Mouse (Mus musculus): ENCODE data around the gene Mtch1. TPM values are rescaled to one million over a fixed set of nuclear protein-coding genes. Genes with fewer than 3 reads are reported as not detected.
A peak's percentile ranks its signal among the peaks of the same experiment; 100 is the strongest.

Gene Mtch1
- total RNA-seq, 2 experiments from 2014 or later = 587 to 618 TPM

DNA sequence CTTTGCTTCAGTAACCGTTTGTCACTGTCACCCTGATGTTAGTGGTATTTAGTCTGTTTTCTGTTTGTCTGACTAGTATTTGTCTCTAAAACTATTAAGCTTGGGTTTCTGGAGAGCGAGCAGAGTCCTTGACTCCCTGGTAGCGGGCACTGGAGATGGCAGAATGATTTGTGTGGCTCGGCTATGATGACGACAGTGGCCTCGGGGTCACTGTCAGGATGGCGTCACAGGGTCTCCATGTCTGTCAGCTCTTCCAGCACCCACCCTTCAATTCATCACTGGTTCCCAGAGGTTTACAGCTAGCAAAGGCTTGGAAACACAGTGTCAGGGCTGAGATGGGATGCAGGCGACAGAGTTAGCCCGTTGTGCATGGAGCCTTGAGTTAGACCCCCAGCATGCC lies 36.2 kb upstream of the Mtch1 start:
- no peak for TF ChIP-seq CTCF (conservative IDR thresholded peaks at IDR 0.05)
- Histone ChIP-seq H3K27ac (no peak overlapping the region), H3K4me3 (no peak overlapping the region)
- no peak for DNase-seq (ENCODE audit: low spot score in 2 of 2)

DNA sequence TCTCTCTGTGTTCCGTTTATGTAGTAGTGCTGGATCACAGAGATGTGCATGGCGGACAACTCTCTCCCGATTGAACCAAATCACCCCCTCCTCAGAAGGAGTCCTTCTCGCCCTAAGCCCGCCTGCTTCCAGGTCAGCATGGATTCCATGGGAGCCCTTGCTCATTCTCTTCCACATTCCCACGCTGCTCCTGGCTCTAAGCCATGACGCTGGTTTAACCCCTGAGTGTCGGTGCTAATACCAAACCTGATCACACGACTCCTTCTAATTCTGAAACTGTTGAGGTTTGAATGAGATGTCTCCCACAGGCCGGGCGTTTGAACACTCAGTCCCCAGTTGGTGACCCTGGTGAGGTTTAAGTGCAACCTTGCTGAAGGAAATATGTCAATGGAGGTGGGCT lies 34.7 kb upstream of the Mtch1 start:
- Histone ChIP-seq H3K27ac (no peak overlapping the region), H3K4me3 (no peak overlapping the region)
- DNase-seq (ENCODE audit: low spot score in 2 of 2) = no peak
- no peak for TF ChIP-seq CTCF (conservative IDR thresholded peaks at IDR 0.05)

DNA sequence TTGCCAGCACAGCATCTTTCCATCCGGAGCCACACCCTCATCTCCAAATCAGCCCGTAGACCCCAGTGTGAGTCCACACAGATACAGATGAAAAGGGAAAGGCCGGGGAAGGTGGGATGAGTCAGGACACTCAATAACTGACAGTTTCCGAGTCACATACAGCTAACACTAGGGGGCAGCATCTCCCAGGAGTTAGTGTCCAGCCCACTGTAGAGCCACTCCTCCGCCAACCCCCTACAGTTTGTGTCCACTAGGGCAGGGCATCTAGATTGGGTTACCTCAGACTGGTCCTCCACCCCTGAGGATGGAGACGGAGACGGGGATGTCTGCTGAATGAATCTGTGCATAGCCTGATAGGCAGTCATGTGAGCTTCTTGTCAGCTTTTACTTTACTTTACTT lies 33.7 kb upstream of the Mtch1 start:
- H3K27ac ChIP-seq = no peak overlapping the region
- no peak overlapping the region for H3K4me3 ChIP-seq
- DNase-seq (ENCODE audit: low spot score in 2 of 2) = peak in 1 of 2 experiments; percentile 62
- peak; percentile 82 for TF ChIP-seq CTCF (conservative IDR thresholded peaks at IDR 0.05)

DNA sequence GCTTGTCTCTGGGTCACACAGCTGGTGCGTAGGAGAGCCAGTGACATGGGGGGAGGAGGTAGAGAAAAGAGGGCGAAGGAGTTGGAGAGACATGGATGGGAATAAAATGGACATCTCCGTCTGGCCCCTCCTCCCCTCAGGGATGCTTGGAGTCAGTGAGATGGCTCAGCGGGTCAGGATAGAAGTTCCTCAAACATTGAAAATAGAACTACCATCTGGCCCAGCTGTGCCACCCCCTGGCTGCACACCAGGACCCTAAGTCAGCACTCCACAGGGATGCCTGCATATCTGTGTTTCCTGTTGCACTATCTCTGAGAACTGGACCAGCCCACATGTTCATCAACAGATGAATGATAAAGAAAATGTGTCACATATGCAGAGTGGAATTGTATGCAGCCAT lies 32.5 kb upstream of the Mtch1 start:
- no peak overlapping the region for H3K27ac ChIP-seq
- TF ChIP-seq CTCF (conservative IDR thresholded peaks at IDR 0.05) = no peak
- DNase-seq (ENCODE audit: low spot score in 2 of 2) = no peak
- no peak overlapping the region for H3K4me3 ChIP-seq

DNA sequence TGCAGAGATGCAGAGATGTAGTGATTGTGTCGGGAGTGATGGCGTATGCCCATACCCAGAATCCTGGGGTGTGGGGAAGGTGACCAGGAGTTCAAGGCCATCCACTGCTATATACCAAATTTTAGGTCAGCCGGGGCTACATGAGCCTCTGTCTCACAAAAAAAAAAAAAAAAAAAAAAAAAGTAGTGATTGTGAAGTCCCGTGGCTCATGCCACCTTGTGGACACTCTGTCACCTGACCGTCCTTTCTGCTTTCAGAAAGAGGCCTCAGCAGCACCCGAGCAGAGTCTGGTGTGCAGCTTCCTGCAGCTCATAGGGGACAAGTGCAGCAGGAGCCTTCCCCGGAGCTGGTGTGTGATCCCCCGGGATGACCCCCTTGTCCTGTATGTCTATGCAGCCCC lies 30.3 kb upstream of the Mtch1 start:
- TF ChIP-seq CTCF (conservative IDR thresholded peaks at IDR 0.05) = no peak
- Histone ChIP-seq H3K27ac (no peak overlapping the region), H3K4me3 (no peak overlapping the region)
- no peak for DNase-seq (ENCODE audit: low spot score in 2 of 2)

DNA sequence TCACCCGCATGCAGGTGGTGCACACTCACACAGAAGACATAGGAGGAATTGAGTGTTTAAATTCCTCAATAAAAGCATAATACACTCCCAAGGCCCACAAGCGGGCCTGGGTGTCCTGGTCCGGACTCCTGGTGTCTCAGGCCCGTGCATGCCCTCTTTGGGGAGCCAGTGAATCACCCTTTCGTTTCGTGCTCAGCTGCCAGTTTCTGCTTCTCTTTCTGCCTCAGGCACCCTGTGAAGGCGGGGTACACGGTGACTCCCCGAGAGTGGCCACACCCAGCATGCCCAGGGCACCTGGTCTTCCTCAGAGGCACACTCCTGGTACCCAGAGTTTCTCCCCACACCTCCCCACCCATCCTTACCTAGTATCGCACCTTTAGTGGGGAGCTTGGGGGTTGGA lies 28.1 kb upstream of the Mtch1 start:
- no peak for TF ChIP-seq CTCF (conservative IDR thresholded peaks at IDR 0.05)
- Histone ChIP-seq H3K27ac (no peak overlapping the region), H3K4me3 (no peak overlapping the region)
- DNase-seq (ENCODE audit: low spot score in 2 of 2) = no peak

DNA sequence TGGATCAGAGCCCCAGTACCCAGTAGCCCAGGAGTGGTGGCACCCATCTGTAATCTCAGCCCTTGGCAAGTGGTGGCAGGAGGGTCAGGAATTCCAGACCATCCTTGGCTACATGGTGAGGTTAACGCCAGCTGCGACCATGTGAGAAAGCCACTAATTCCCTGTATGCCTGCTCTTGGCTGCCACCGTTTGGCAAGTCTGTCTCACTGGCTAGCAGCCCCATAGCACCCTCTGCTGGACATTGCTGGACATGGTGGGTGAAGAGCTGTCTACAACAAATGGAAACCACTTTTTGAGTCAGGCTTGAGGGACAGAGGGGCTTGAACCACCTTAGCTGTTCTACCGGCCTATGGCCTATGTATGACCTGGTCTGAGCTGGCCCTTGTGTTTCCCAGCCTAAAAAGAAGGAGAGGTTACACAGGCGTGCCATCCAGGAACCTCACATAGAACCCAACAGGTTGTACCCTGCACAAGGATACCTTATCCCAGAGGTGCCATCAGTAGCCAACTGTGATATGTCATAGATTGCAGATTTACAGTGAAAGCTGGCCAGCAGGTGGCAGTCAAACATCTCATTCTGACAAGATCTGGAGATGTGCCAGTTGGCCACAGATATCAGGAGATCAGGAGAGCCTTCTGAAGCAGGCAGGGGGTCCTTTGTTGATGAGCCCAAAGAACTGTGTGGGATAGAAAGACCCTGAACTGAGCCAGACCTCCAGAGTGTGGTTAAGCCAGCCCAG lies 23.4 kb upstream of the Mtch1 start:
- Histone ChIP-seq H3K4me3 (no peak overlapping the region), H3K27ac (no peak overlapping the region)
- peak; percentile 96 for TF ChIP-seq CTCF (conservative IDR thresholded peaks at IDR 0.05)
- DNase-seq (ENCODE audit: low spot score in 2 of 2) = peak; percentile 90 to 97

DNA sequence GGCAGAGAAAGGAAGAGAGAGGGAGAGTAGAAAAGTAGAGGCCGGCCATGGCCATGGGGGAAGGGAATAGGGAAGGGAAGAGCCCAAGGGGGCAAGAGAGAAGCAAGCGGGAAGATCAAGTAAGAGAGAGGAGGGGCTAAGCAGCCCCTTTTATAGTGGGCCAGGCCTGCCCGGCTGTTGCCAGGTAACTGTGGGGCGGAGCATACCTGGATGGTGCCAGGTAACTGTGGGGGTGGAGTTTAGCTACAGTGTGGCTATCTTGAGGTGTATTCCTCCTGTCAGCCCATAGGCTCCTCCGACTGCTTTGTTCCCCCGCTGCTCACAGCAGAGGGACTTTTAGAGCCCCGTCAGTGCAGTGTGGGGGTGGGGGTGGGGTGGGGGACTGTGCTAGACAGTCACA lies 21.0 kb upstream of the Mtch1 start:
- no peak for DNase-seq (ENCODE audit: low spot score in 2 of 2)
- no peak for TF ChIP-seq CTCF (conservative IDR thresholded peaks at IDR 0.05)
- Histone ChIP-seq H3K4me3 (no peak overlapping the region), H3K27ac (no peak overlapping the region)

DNA sequence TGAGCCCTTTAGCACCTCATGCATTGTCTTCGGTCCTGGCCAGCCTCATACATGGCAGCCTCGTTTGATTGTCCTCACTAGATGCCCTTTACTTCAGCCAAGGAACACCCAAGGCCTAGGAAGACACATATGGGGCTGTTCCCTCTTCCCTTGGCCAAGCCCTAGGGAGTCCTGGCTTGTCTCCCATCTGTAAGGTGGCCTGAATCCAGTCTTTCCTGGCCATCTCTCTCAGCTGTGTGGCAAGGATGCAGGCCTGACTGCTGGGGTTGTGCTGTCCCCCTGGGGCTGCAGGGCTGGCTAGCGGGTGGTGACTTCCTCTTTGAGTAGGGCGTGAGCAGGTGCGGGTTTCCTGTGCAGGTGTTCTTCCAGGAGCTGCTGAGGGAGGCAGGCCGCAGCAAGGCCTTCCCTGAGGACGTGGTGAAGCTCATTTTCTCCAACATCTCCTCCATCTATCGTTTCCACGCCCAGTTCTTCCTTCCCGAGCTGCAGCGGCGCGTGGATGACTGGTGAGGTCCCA lies 17.4 kb upstream of the Mtch1 start:
- Histone ChIP-seq H3K4me3 (no peak overlapping the region), H3K27ac (no peak overlapping the region)
- no peak for TF ChIP-seq CTCF (conservative IDR thresholded peaks at IDR 0.05)
- no peak for DNase-seq (ENCODE audit: low spot score in 2 of 2)

DNA sequence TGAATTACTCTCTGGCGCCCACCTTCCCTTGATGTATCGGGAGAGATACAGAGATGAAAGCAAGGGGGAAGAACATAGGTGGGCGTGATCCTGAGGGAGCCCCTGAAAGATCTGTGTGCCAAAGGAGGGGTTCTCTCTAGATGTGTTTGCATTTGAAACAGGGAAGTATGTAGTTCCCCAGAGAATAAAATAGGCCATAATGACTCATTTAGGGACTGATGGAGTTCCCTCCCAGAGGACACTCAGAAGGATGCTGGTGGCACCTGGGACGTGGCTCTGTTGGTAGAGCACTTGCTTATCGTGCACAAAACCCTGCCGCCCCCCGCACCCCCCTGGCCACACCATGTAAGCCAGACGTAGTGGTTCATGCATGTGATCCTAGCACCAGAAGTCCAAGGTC lies 15.4 kb upstream of the Mtch1 start:
- H3K27ac ChIP-seq = no peak overlapping the region
- TF ChIP-seq CTCF (conservative IDR thresholded peaks at IDR 0.05) = no peak
- H3K4me3 ChIP-seq = no peak overlapping the region
- DNase-seq (ENCODE audit: low spot score in 2 of 2) = no peak

DNA sequence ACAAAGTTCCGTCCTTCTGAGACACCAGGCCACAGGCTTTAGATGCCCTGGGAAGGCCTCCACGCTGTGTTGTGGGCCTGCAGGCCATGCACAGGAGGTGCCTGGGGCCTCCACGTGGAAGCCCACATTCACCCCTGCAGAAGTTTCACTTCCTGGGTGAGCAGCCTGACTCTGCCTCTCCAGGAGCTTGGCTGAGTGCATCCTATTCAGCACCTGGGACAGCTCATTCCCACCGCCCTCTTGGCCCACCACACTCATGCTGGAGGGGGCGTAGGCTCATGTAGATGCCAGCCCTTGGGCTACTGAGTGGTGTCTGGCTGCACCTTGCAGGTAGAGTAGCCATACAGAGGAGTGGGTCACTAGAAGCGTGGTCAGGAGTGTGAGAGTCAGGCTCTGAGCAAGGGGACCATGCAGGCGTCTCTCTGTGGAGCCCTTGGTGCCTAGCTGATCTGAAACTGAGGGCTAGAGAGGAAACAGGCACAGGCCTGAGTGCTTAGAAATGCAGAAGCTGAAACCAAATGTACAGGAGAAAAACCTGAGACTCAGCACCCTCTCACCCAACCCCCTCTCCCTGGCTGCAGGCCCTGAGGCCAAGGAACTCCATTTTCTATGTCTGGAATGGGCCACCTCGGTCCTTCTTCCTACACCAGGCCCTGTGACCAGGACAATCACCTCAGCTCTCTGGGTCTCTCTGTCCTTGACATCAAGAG lies 14.4 kb upstream of the Mtch1 start:
- DNase-seq (ENCODE audit: low spot score in 2 of 2) = no peak
- Histone ChIP-seq H3K4me3 (no peak overlapping the region), H3K27ac (no peak overlapping the region)
- no peak for TF ChIP-seq CTCF (conservative IDR thresholded peaks at IDR 0.05)

DNA sequence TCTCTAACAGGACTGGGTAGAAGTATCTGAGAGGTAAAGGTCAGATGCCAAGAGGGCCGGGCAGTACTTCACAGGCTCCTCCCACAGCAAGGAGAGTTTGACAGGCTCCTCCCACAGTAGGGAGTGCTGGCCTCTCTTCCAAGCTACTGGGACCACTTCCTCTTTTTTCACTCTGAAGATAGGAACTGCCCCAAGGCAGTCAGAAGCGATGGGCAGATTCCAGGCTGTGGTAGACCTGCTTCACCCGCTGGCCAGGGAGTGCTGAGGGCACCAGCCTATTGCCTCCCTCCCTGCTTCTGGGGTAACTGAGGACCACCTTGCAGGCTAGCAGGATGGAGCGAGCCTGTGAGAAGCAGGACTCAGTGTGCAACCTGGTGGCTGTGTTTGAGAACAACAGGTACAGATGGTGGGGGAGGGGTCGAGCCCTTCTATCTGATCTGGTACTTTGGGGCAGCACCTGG lies 13.1 kb upstream of the Mtch1 start, which contains the start of gene Fgd2:
Gene Fgd2, plus strand, starts transcription at position 154 of the 461 bp plus-strand sequence.
- Histone ChIP-seq H3K27ac (no peak within 1 kb of the TSS), H3K4me3 (peak within 1 kb of the TSS; percentile 15; the same call in 1 of the 2 replicates)
- DNase-seq (ENCODE audit: low spot score in 2 of 2) = no peak
- TF ChIP-seq CTCF (conservative IDR thresholded peaks at IDR 0.05) = peak; percentile 42

DNA sequence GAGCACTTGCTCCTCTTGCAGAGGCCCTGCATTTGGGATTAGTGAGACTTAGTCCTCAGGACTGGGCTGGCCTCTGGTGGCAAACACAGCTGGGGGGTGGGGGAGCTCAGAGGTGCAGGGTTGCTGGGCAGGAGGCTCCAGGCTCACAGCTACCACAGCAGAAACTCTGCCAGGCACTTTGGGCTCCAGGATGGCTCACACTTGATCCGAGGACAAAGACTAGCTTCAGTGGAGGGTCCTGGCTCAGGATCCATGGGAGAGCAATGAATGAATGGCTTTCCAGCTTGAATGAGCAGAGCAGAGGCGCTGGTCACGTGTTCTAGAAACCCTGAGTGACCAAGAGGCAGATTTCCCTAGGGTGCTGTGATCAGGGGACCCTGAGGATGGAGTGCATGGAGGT lies 11.2 kb upstream of the Mtch1 start:
- H3K4me3 ChIP-seq = no peak overlapping the region
- peak overlapping the region; percentile 18; the same call in 1 of the 2 replicates for H3K27ac ChIP-seq
- DNase-seq (ENCODE audit: low spot score in 2 of 2) = no peak
- TF ChIP-seq CTCF (conservative IDR thresholded peaks at IDR 0.05) = no peak
